In the genomic region with DNA sequence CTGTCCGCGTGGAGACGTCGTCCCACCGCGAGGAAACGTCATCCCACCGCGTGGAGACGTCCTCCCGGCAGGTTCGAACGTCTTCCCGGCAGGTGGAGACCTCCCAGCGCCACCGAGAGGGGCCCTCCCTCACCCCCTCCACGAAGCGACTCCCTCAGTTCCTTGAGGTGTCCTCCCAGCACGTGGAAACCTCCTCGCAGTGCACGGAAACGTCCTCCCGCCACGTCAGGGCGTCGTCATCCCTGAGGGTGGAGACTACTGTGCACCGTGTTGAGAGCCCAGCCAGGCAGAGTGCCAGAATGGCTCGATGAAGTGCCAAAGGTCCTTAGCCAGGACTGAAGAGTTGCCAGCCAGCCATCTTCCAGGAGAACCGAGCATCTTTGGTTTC, we compare ENCODE assay signal across 8 mouse cellular contexts. TPM values are rescaled to one million over a fixed set of nuclear protein-coding genes. Genes with fewer than 3 reads are reported as not detected.
A peak's percentile ranks its signal among the peaks of the same experiment; 100 is the strongest.
DNase-seq lines count a peak whose midpoint lies in the region; ATAC-seq and TF ChIP-seq lines count a peak whose summit lies in the region.

A gene (minus strand): TSS at position 183 of the 388 bp plus-strand sequence.

- TF ChIP-seq CTCF in midbrain, postnatal 0 days (IDR thresholded peaks at IDR 0.05): no peak; the same call in 1 of the 2 replicates

- H3K27me3 ChIP-seq in embryonic facial prominence, embryonic 14.5 days (replicated peaks; ENCODE audit: control insufficient read depth, insufficient read depth, low read length): no peaks in the 10 kb centered on the region
- no peaks in the 10 kb centered on the region for H3K27me3 ChIP-seq in heart, embryonic 10.5 days (ENCODE audit: insufficient read depth, poor library complexity, severe bottlenecking)
- H3K27me3 ChIP-seq in kidney, embryonic 14.5 days (ENCODE audit: control insufficient read depth, insufficient read depth, low read length): no peaks in the 10 kb centered on the region
- no peaks in the 10 kb centered on the region for H3K27me3 ChIP-seq in midbrain, postnatal 0 days (ENCODE audit: insufficient read depth, low read length)

- peak; percentile 60 for ATAC-seq in embryonic facial prominence, embryonic 14.5 days (ENCODE audit: low read depth)
- peak; percentile 80 for ATAC-seq in kidney, embryonic 14.5 days (ENCODE audit: low FRiP score, low TSS enrichment)
- ATAC-seq in midbrain, postnatal 0 days (ENCODE audit: low FRiP score): peak; percentile 88

- peak within 1 kb of the TSS; percentile 97 for H3K4me2 ChIP-seq in embryonic facial prominence, embryonic 14.5 days (ENCODE audit: low read depth, low read length)
- H3K4me2 ChIP-seq in kidney, embryonic 14.5 days (replicated peaks; ENCODE audit: low read depth, low read length): peak within 1 kb of the TSS; percentile 93
- peak within 1 kb of the TSS; percentile 81 for H3K4me2 ChIP-seq in midbrain, postnatal 0 days (ENCODE audit: low read depth, low read length, poor library complexity, severe bottlenecking)

- peak within 1 kb of the TSS; percentile 78 for H3K27ac ChIP-seq in embryonic facial prominence, embryonic 14.5 days (replicated peaks; ENCODE audit: low read depth, low read length)
- peak within 1 kb of the TSS; percentile 90 for H3K27ac ChIP-seq in heart, embryonic 10.5 days
- peak within 1 kb of the TSS; percentile 55; the same call in 1 of the 2 replicates for H3K27ac ChIP-seq in kidney, embryonic 14.5 days (ENCODE audit: low read depth, low read length)
- peak within 1 kb of the TSS; percentile 87 for H3K27ac ChIP-seq in midbrain, postnatal 0 days (ENCODE audit: low read depth, low read length)

- DNase-seq in 3T3-L1 (ENCODE audit: low read depth, low spot score): peak; percentile 62
- peak; percentile 88 for DNase-seq in adrenal gland, postnatal 14 days
- DNase-seq in embryonic facial prominence, embryonic 14.5 days (ENCODE audit: low spot score): peak; percentile 83
- peak; percentile 88 for DNase-seq in heart, embryonic 10.5 days (ENCODE audit: low spot score)
- peak; percentile 65 for DNase-seq in liver
- peak; percentile 89 for DNase-seq in midbrain, postnatal 0 days (ENCODE audit: low spot score)
- peak; percentile 68 to 77 for DNase-seq in spleen, postnatal 36 days (ENCODE audit: low spot score in 2 of 2)

- H3K4me1 ChIP-seq in embryonic facial prominence, embryonic 14.5 days (ENCODE audit: control insufficient read depth, insufficient read depth, low read length): peaks cover 11% of the 10 kb centered on the region
- H3K4me1 ChIP-seq in heart, embryonic 10.5 days: peaks cover 7% of the 10 kb centered on the region; the same call in 1 of the 2 replicates
- no peaks in the 10 kb centered on the region for H3K4me1 ChIP-seq in kidney, embryonic 14.5 days (ENCODE audit: control insufficient read depth, insufficient read depth, low read length)
- peaks cover 4% of the 10 kb centered on the region; the same call in 1 of the 2 replicates for H3K4me1 ChIP-seq in midbrain, postnatal 0 days (ENCODE audit: insufficient read depth, low read length)

- H3K9me3 ChIP-seq in embryonic facial prominence, embryonic 14.5 days (ENCODE audit: control insufficient read depth, low read length): no peaks in the 10 kb centered on the region
- no peaks in the 10 kb centered on the region for H3K9me3 ChIP-seq in heart, embryonic 10.5 days
- H3K9me3 ChIP-seq in kidney, embryonic 14.5 days (ENCODE audit: control insufficient read depth, low read length): no peaks in the 10 kb centered on the region
- no peaks in the 10 kb centered on the region for H3K9me3 ChIP-seq in midbrain, postnatal 0 days (ENCODE audit: low read length)

- peak within 1 kb of the TSS; percentile 69 for H3K9ac ChIP-seq in embryonic facial prominence, embryonic 14.5 days (ENCODE audit: low read depth, low read length)
- H3K9ac ChIP-seq in kidney, embryonic 14.5 days (ENCODE audit: low read depth, low read length): peak within 1 kb of the TSS; percentile 86
- peak within 1 kb of the TSS; percentile 73 for H3K9ac ChIP-seq in midbrain, postnatal 0 days (replicated peaks; ENCODE audit: low read length, poor library complexity, severe bottlenecking)

- 2% methylated on average over 27 of the region's 29 CpGs for WGBS in embryonic facial prominence, embryonic 14.5 days
- 4% methylated on average over 29 of the region's 29 CpGs for WGBS in heart, embryonic 10.5 days
- 2% methylated on average over 29 of the region's 29 CpGs for WGBS in kidney, embryonic 14.5 days
- 1% methylated on average over 29 of the region's 29 CpGs for WGBS in midbrain, postnatal 0 days

- H3K4me3 ChIP-seq in embryonic facial prominence, embryonic 14.5 days (ENCODE audit: low read depth, low read length): peak within 1 kb of the TSS; percentile 69
- peak within 1 kb of the TSS; percentile 74 for H3K4me3 ChIP-seq in heart, embryonic 10.5 days
- H3K4me3 ChIP-seq in kidney, embryonic 14.5 days (ENCODE audit: low read length): peak within 1 kb of the TSS; percentile 92
- peak within 1 kb of the TSS; percentile 76 for H3K4me3 ChIP-seq in midbrain, postnatal 0 days (ENCODE audit: low read depth, low read length)

- H3K36me3 ChIP-seq in embryonic facial prominence, embryonic 14.5 days (ENCODE audit: control insufficient read depth, insufficient read depth, low read length): peaks cover 27% of the 10 kb centered on the region
- peaks cover 21% of the 10 kb centered on the region for H3K36me3 ChIP-seq in heart, embryonic 10.5 days
- peaks cover 27% of the 10 kb centered on the region for H3K36me3 ChIP-seq in kidney, embryonic 14.5 days (ENCODE audit: control insufficient read depth, insufficient read depth, low read length)
- peaks cover 16% of the 10 kb centered on the region for H3K36me3 ChIP-seq in midbrain, postnatal 0 days (ENCODE audit: insufficient read depth, low read length)

RNA-seq across cellular contexts. Expression of the gene that starts here (rescaled TPM):
- 12.3 and 13.6 TPM in 2 replicates for total RNA-seq in adrenal gland, postnatal 14 days (2021)
- polyA plus RNA-seq in embryonic facial prominence, embryonic 14.5 days (2014; fragmentation: Nextera tagmentation; extraction: Ambion mirVana): 40.6 and 42.0 TPM in 2 replicates
- 26.9 and 36.9 TPM in 2 replicates for polyA plus RNA-seq in heart, embryonic 10.5 days (2016; fragmentation: Nextera tagmentation; extraction: Ambion mirVana)
- 45.6 and 62.1 TPM in 2 replicates for polyA plus RNA-seq in kidney, embryonic 14.5 days (2014; fragmentation: Nextera tagmentation; extraction: Ambion mirVana)
- total RNA-seq in midbrain, postnatal 0 days (2014; rRNA removed): 21.4 and 26.5 TPM in 2 replicates
- polyA plus RNA-seq in midbrain, postnatal 0 days (2015; fragmentation: Nextera tagmentation; extraction: Ambion mirVana): 40.7 and 42.4 TPM in 2 replicates

Comparison
In these comparisons a context has a peak if more than half of its experiments do, and no peak if none do; other contexts are left out.
1. Peak in every context shown above with its lines: DNase-seq, ATAC-seq, H3K4me3 ChIP-seq and H3K27ac ChIP-seq.